9 mouse cellular contexts compared by ENCODE assay signal in the genomic region with DNA sequence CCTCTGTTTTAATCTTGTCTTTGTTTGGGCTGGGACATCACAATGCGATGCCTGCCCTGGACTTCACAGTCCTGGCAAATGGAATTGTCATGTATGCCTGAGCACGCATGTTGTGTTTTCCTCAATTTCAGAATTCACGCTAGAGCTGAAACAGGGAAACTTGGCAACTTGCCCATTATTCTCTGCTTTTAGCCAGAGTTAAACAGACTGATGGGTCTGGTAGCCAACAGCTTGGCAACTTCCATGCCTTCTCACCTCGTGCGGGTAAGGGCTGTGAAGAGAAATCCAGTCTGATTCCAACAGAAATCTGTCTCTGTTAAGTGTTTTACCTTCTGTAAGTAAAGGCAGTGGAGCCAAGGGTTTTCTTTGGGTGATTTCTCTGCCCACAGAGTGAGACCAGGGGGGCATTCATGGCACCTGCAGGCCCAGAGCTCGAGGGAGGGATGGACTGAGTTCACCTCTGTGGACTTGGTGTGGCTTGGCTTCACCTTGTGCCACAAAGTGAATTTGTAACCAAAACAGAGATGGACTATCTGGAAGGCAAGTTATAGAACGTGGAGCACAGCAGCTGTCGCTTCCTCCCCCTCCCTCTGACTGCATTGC. TPM values are rescaled to one million over a fixed set of nuclear protein-coding genes. Genes with fewer than 3 reads are reported as not detected.
DNase-seq lines count a peak whose midpoint lies in the region; ATAC-seq lines count a peak whose summit lies in the region.
"Had no signal": no experiment of that assay in that cellular context is flagged by ENCODE, and none has a peak within 500 bp of the region (broad histone marks: within the 10 kb centered on the region; RNA-seq: fewer than 3 reads in every experiment).

No protein-coding gene starts in this region.

- H3K4me2 ChIP-seq in hindbrain, embryonic 16.5 days (ENCODE audit: low read length), result no peak overlapping the region

- H3K36me3 ChIP-seq in hindbrain, embryonic 16.5 days (ENCODE audit: control insufficient read depth, insufficient read depth, low read length), result peaks cover 2% of the 10 kb centered on the region

- peak; percentile 47 for DNase-seq in adrenal gland, postnatal 10 days
- no peak for DNase-seq in adrenal gland, postnatal 36 days
- DNase-seq in layer of hippocampus, adult 11-12 months (ENCODE audit: low spot score), result peak; percentile 67
- no peak for DNase-seq in layer of hippocampus, adult 9-10 months (ENCODE audit: low spot score)
- DNase-seq in cerebellum, postnatal 14 days, result peak; percentile 82 to 88
- DNase-seq in urinary bladder, postnatal 10 days (ENCODE audit: low spot score), result no peak

- 55% methylated on average over 8 of the region's 8 CpGs for WGBS in hindbrain, embryonic 16.5 days

- no peak overlapping the region; the same call in 1 of the 2 replicates for H3K9ac ChIP-seq in hindbrain, embryonic 16.5 days (ENCODE audit: low read depth, low read length)

- peak overlapping the region; percentile 56 for H3K27ac ChIP-seq in hindbrain, embryonic 16.5 days (ENCODE audit: low read depth, low read length)
- H3K27ac ChIP-seq: macrophage had no signal

- peaks cover 40% of the 10 kb centered on the region for H3K4me1 ChIP-seq in hindbrain, embryonic 16.5 days (ENCODE audit: control insufficient read depth, insufficient read depth, low read depth, low read length)

- no peaks in the 10 kb centered on the region for H3K27me3 ChIP-seq in hindbrain, embryonic 16.5 days (replicated peaks; ENCODE audit: control insufficient read depth, insufficient read depth, low read length)

- peak; percentile 38; the same call in 1 of the 2 replicates for ATAC-seq in hindbrain, embryonic 16.5 days
- ATAC-seq in erythroid progenitor cell, adult 5-6 weeks (replicated peaks; ENCODE audit: low FRiP score, poor library complexity, severe bottlenecking), result no peak

- H3K4me3 ChIP-seq in hindbrain, embryonic 16.5 days (ENCODE audit: low read length), result no peak overlapping the region

- H3K9me3 ChIP-seq in hindbrain, embryonic 16.5 days (ENCODE audit: control insufficient read depth, low read length), result no peaks in the 10 kb centered on the region

RNA-seq across cellular contexts. Expression of gene BC034090, which starts 39.6 kb away (rescaled TPM):
- total RNA-seq in adrenal gland, postnatal 10 days (2021), result 10 to 100 TPM; 22.3 to 26.2 TPM
- total RNA-seq in adrenal gland, postnatal 36 days (2021), result 10 to 100 TPM; 23.8 to 39.7 TPM
- 6.0 and 6.1 TPM in 2 replicates for polyA plus RNA-seq in hindbrain, embryonic 16.5 days (2015; fragmentation: Nextera tagmentation; extraction: Ambion mirVana)
- total RNA-seq in erythroid progenitor cell, adult 5-6 weeks (2015; ENCODE audit: low replicate concordance), result not detected in 2 replicates
- not detected in 2 replicates for total RNA-seq in erythroid progenitor cell, adult 5-6 weeks (2017; ENCODE audit: low replicate concordance)
- polyA plus RNA-seq: macrophage had no signal

RNA-seq across cellular contexts. Expression of gene Stx6, which starts 46.1 kb away (rescaled TPM):
- 10 to 100 TPM; 47.9 to 65.0 TPM for total RNA-seq in adrenal gland, postnatal 10 days (2021)
- total RNA-seq in adrenal gland, postnatal 36 days (2021), result 10 to 100 TPM; 53.6 to 57.3 TPM
- polyA plus RNA-seq in hindbrain, embryonic 16.5 days (2015; fragmentation: Nextera tagmentation; extraction: Ambion mirVana), result 82.9 and 93.7 TPM in 2 replicates
- 5.0 and 5.4 TPM in 2 replicates for total RNA-seq in erythroid progenitor cell, adult 5-6 weeks (2015; ENCODE audit: low replicate concordance)
- total RNA-seq in erythroid progenitor cell, adult 5-6 weeks (2017; ENCODE audit: low replicate concordance), result 1.8 and 3.3 TPM in 2 replicates

RNA-seq across cellular contexts. Expression of gene Mr1, which starts 58.0 kb away (rescaled TPM):
- 10 to 100 TPM; 13.4 to 18.6 TPM for total RNA-seq in adrenal gland, postnatal 10 days (2021)
- total RNA-seq in adrenal gland, postnatal 36 days (2021), result 10 to 100 TPM; 20.2 to 27.0 TPM
- 2.1 and 2.5 TPM in 2 replicates for polyA plus RNA-seq in hindbrain, embryonic 16.5 days (2015; fragmentation: Nextera tagmentation; extraction: Ambion mirVana)
- 2.1 TPM in 1 of 2 replicates, not detected in the other for total RNA-seq in erythroid progenitor cell, adult 5-6 weeks (2015; ENCODE audit: low replicate concordance)
- 1.1 and 2.4 TPM in 2 replicates for total RNA-seq in erythroid progenitor cell, adult 5-6 weeks (2017; ENCODE audit: low replicate concordance)

Comparison
In these comparisons a context has a peak if more than half of its experiments do, and no peak if none do; other contexts are left out.
1. DNase-seq: peak in adrenal gland, postnatal 10 days (single experiment), layer of hippocampus, adult 11-12 months (single experiment) and cerebellum, postnatal 14 days (2 of 2); none in adrenal gland, postnatal 36 days (0 of 2), layer of hippocampus, adult 9-10 months (single experiment) and urinary bladder, postnatal 10 days (single experiment).
2. RNA of gene BC034090, which starts 39.6 kb away (total RNA-seq): 23.8 to 39.7 TPM in adrenal gland, postnatal 36 days and 22.3 to 26.2 TPM in adrenal gland, postnatal 10 days; not detected in erythroid progenitor cell, adult 5-6 weeks; every median in the first group is over 10 times any median in the second.
3. RNA of gene Stx6, which starts 46.1 kb away (total RNA-seq): 47.9 to 65.0 TPM in adrenal gland, postnatal 10 days and 53.6 to 57.3 TPM in adrenal gland, postnatal 36 days; 1.8 to 5.4 TPM in erythroid progenitor cell, adult 5-6 weeks; every median in the first group is over 4 times any median in the second.
4. RNA of gene Mr1, which starts 58.0 kb away (total RNA-seq): 20.2 to 27.0 TPM in adrenal gland, postnatal 36 days and 13.4 to 18.6 TPM in adrenal gland, postnatal 10 days; 1.1 to 2.4 TPM in erythroid progenitor cell, adult 5-6 weeks; every median in the first group is over 4 times any median in the second.